In genomic region chr17:90788491-90789127, GRCm38 (mm10) we compare ENCODE assay signal across 30 mouse cellular contexts.
"Had no signal": no experiment of that assay in that cellular context is flagged by ENCODE, and none has a peak within 500 bp of the region (broad histone marks: within the 10 kb centered on the region; RNA-seq: fewer than 3 reads in every experiment).

No protein-coding gene starts in this region.

- H3K4me1 ChIP-seq: heart, embryonic 13.5 days; heart, embryonic 15.5 days; hindbrain, embryonic 12.5 days; intestine, embryonic 15.5 days; limb, embryonic 10.5 days; limb, embryonic 12.5 days; liver, embryonic 13.5 days; liver, embryonic 15.5 days had no signal

- ATAC-seq: hindbrain, embryonic 16.5 days; inflammation-experienced regulatory T-cells, adult 6 months; intestine, embryonic 15.5 days; intestine, postnatal 0 days; liver, postnatal 0 days had no signal

- H3K9ac ChIP-seq: heart, embryonic 13.5 days; heart, embryonic 15.5 days; hindbrain, embryonic 12.5 days; hindbrain, embryonic 14.5 days; intestine, embryonic 15.5 days; limb, embryonic 12.5 days; liver, embryonic 13.5 days; liver, embryonic 15.5 days; liver, postnatal 0 days had no signal

- H3K27ac ChIP-seq: heart, adult 2 months; heart, embryonic 13.5 days; heart, embryonic 15.5 days; hindbrain, embryonic 10.5 days; hindbrain, embryonic 12.5 days; hindbrain, embryonic 14.5 days; intestine, embryonic 15.5 days; layer of hippocampus, adult 2 months; left cerebral cortex, adult 2 months; limb, embryonic 10.5 days; limb, embryonic 12.5 days; liver, embryonic 13.5 days; liver, embryonic 15.5 days had no signal

- H3K4me2 ChIP-seq: heart, embryonic 11.5 days; heart, embryonic 13.5 days; heart, embryonic 15.5 days; hindbrain, embryonic 12.5 days; hindbrain, embryonic 14.5 days; intestine, embryonic 15.5 days; limb, embryonic 12.5 days; liver, embryonic 11.5 days; liver, embryonic 13.5 days; liver, embryonic 15.5 days had no signal

- H3K36me3 ChIP-seq: heart, embryonic 13.5 days; heart, embryonic 15.5 days; hindbrain, embryonic 10.5 days; hindbrain, embryonic 12.5 days; intestine, embryonic 15.5 days; limb, embryonic 10.5 days; limb, embryonic 12.5 days; liver, embryonic 13.5 days; liver, embryonic 15.5 days had no signal

- H3K4me3 ChIP-seq: heart, adult 2 months; heart, embryonic 13.5 days; heart, embryonic 15.5 days; hindbrain, embryonic 10.5 days; hindbrain, embryonic 12.5 days; intestine, embryonic 15.5 days; layer of hippocampus, adult 2 months; left cerebral cortex, adult 2 months; limb, embryonic 10.5 days; limb, embryonic 12.5 days; liver, embryonic 13.5 days; liver, embryonic 15.5 days had no signal

- H3K9me3 ChIP-seq: heart, embryonic 13.5 days; heart, embryonic 15.5 days; hindbrain, embryonic 10.5 days; hindbrain, embryonic 12.5 days; intestine, embryonic 15.5 days; limb, embryonic 10.5 days; limb, embryonic 12.5 days; liver, embryonic 13.5 days; liver, embryonic 15.5 days had no signal

- H3K27me3 ChIP-seq: heart, embryonic 13.5 days; heart, embryonic 15.5 days; hindbrain, embryonic 12.5 days; intestine, embryonic 15.5 days; limb, embryonic 12.5 days; liver, embryonic 13.5 days; liver, embryonic 15.5 days had no signal

- DNase-seq: gastrocnemius, postnatal 14 days; gastrocnemius, postnatal 36 days; heart, adult 11 months; heart, adult 2 months; heart, postnatal 14 days; heart, postnatal 4 days; kidney, adult 18-20 months; kidney, adult 8-10 months; kidney, postnatal 10 days; kidney, postnatal 25 days; kidney, postnatal 4 days; liver; liver, embryonic 13.5 days; liver, postnatal 0 days had no signal
